Mouse (Mus musculus) gastrocnemius, adult 8-10 months (tissue): ENCODE data around the gene Rabep2. TPM values are rescaled to one million over a fixed set of nuclear protein-coding genes. Genes with fewer than 3 reads are reported as not detected.
A peak's percentile ranks its signal among the peaks of the same experiment; 100 is the strongest.
"Not testable (repeated sequence)": the region's sequence is repeated elsewhere in the genome, so short reads cannot be mapped to it uniquely, and the experiment has no call there.

Experiments used
- DNase-seq, 2 experiments: peaks; one replicate each; pipeline ENCODE4 v3.0.0; 2022; ENCODE audit warnings: low spot score in 2 of 2
- total RNA-seq, 4 experiments: library from RNA; stranded (reverse); gene quantifications; 2 replicates each; pipeline ENCODE4 v1.2.4; 2022

Gene Rabep2
- 10 to 100 TPM; 10.5 to 19.2 (median 15.1) TPM for total RNA-seq

- DNase-seq: peak; percentile 91 to 93
Measured at GRCm38 (mm10) chr7:126428631-126429502, at the start of gene Rabep2. Gene Rabep2, plus strand, starts transcription at chr7:126428759.

- DNase-seq: no peak
Measured at GRCm38 (mm10) chr7:126383565-126383964, 45.0 kb upstream of the Rabep2 start.

GRCm38 (mm10) chr7:126388185-126388584 is 40.4 kb upstream of the Rabep2 start:
- no peak for DNase-seq

- DNase-seq: not testable (repeated sequence)
Measured at GRCm38 (mm10) chr7:126392086-126392884, 36.3 kb upstream of the Rabep2 start.

GRCm38 (mm10) chr7:126396298-126397119 is 32.0 kb upstream of the Rabep2 start, which contains the start of gene Nfatc2ip:
Gene Nfatc2ip, minus strand, starts transcription at chr7:126396737.
- peak; percentile 96 to 98 for DNase-seq

- DNase-seq: no peak
Measured at GRCm38 (mm10) chr7:126397221-126397620, 31.3 kb upstream of the Rabep2 start.

- DNase-seq: no peak
Measured at GRCm38 (mm10) chr7:126397822-126398221, 30.7 kb upstream of the Rabep2 start.

GRCm38 (mm10) chr7:126399548-126399947 is 29.0 kb upstream of the Rabep2 start:
- DNase-seq: peak; percentile 41 to 51

GRCm38 (mm10) chr7:126402518-126402917 is 26.0 kb upstream of the Rabep2 start:
- DNase-seq: not testable (repeated sequence)

- DNase-seq: no peak
Measured at GRCm38 (mm10) chr7:126408686-126409085, 19.9 kb upstream of the Rabep2 start.

- no peak for DNase-seq
Measured at GRCm38 (mm10) chr7:126411061-126411460, 17.5 kb upstream of the Rabep2 start.

- DNase-seq: no peak
Measured at GRCm38 (mm10) chr7:126414725-126415124, 13.8 kb upstream of the Rabep2 start, which contains the start of gene Cd19. Gene Cd19, minus strand, starts transcription at chr7:126414889.

- no peak for DNase-seq
Measured at GRCm38 (mm10) chr7:126416615-126417014, 11.9 kb upstream of the Rabep2 start.

- DNase-seq: no peak
Measured at GRCm38 (mm10) chr7:126417045-126417444, 11.5 kb upstream of the Rabep2 start.

- no peak for DNase-seq
Measured at GRCm38 (mm10) chr7:126417606-126418005, 11.0 kb upstream of the Rabep2 start.

- no peak for DNase-seq
Measured at GRCm38 (mm10) chr7:126418496-126418895, 10.1 kb upstream of the Rabep2 start.

- no peak for DNase-seq
Measured at GRCm38 (mm10) chr7:126421756-126422155, 6.8 kb upstream of the Rabep2 start.

- no peak for DNase-seq
Measured at GRCm38 (mm10) chr7:126424161-126424560, 4.4 kb upstream of the Rabep2 start.

- DNase-seq: no peak
Measured at GRCm38 (mm10) chr7:126427323-126427860, 1.2 kb upstream of the Rabep2 start.

- DNase-seq: no peak
Measured at GRCm38 (mm10) chr7:126428154-126428553, 405 bp upstream of the Rabep2 start.

- no peak for DNase-seq
Measured at GRCm38 (mm10) chr7:126429503-126429898, 942 bp downstream of the Rabep2 start.
